Mouse (Mus musculus) embryonic fibroblast, embryonic 13.5 days (primary cell): Measurements from ENCODE around the gene Apc2.

Experiments used
- CTCF ChIP-seq: IDR thresholded peaks from 2 replicates; pipeline ENCODE4 v1.5.1; 2011; ENCODE audit warnings: mild to moderate bottlenecking, control low read depth, low read length, moderate library complexity, borderline replicate concordance; ENCODE audit not compliant: insufficient read depth
- POLR2A ChIP-seq: IDR thresholded peaks from 2 replicates; pipeline ENCODE4 v1.6.1; 2011; ENCODE audit warnings: low read depth, mild to moderate bottlenecking, control low read depth, low read length, moderate library complexity

GRCm38 (mm10) chr10:80281304-80281703 is 14.5 kb upstream of the Apc2 start:
- no peak for TF ChIP-seq CTCF
- TF ChIP-seq POLR2A: no peak
